Mouse (Mus musculus): Measurements from ENCODE around the gene Degs1.

The Degs1 gene

DNA sequence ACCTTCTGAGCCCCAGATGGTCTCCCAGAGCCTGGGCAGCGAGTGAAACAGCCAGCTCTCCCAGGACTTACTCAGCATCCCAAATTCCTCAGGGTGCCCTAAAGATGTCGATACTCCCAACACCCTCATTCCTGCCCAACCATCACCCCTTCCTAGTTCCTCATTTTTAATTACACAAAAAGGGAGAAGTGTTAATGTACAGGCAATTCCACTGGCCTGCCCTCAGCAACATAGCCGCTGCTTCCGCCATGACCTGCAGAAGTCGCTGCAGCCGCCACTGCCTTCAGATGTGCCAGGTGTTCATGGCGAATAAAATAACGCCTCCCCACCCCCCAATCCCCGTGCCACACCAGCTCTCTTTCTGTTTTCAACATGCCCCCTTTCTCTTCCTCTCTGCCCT lies 56.3 kb downstream of the Degs1 start:
- no peak for DNase-seq (ENCODE audit: low spot score)
